Mouse (Mus musculus): ENCODE results near the gene Lad1. TPM values are rescaled to one million over a fixed set of nuclear protein-coding genes. Genes with fewer than 3 reads are reported as not detected.

Gene Lad1
- polyA plus RNA-seq, 1 experiment = not detected

- no peaks in the 10 kb centered on the region for H3K4me1 ChIP-seq (ENCODE audit: control insufficient read depth, insufficient read depth, insufficient read length, low read length)
- no peak overlapping the region for H3K27ac ChIP-seq (replicated peaks; ENCODE audit: low read depth, low read length)
- no peak overlapping the region for H3K4me3 ChIP-seq (ENCODE audit: insufficient read depth, low read depth, low read length)
Measured at GRCm38 (mm10) chr1:135820071-135820470, 1.7 kb downstream of the Lad1 start.

GRCm38 (mm10) chr1:135820736-135821364, 2.5 kb downstream of the Lad1 start:
- H3K4me3 ChIP-seq (ENCODE audit: insufficient read depth, low read depth, low read length) = no peak overlapping the region
- no peak overlapping the region for H3K27ac ChIP-seq (replicated peaks; ENCODE audit: low read depth, low read length)
- H3K4me1 ChIP-seq (ENCODE audit: control insufficient read depth, insufficient read depth, insufficient read length, low read length) = no peaks in the 10 kb centered on the region

- Histone ChIP-seq H3K27ac (replicated peaks; ENCODE audit: low read depth, low read length) (no peak overlapping the region), H3K4me3 (ENCODE audit: insufficient read depth, low read depth, low read length) (no peak overlapping the region), H3K4me1 (ENCODE audit: control insufficient read depth, insufficient read depth, insufficient read length, low read length) (no peaks in the 10 kb centered on the region)
Measured at GRCm38 (mm10) chr1:135821780-135822179, 3.4 kb downstream of the Lad1 start.

GRCm38 (mm10) chr1:135828918-135829317, 10.5 kb downstream of the Lad1 start:
- H3K4me1 ChIP-seq (ENCODE audit: control insufficient read depth, insufficient read depth, insufficient read length, low read length) = no peaks in the 10 kb centered on the region
- H3K4me3 ChIP-seq (ENCODE audit: insufficient read depth, low read depth, low read length) = no peak overlapping the region
- H3K27ac ChIP-seq (replicated peaks; ENCODE audit: low read depth, low read length) = no peak overlapping the region

- Histone ChIP-seq H3K4me1 (ENCODE audit: control insufficient read depth, insufficient read depth, insufficient read length, low read length) (no peaks in the 10 kb centered on the region), H3K27ac (replicated peaks; ENCODE audit: low read depth, low read length) (no peak overlapping the region)
Measured at GRCm38 (mm10) chr1:135834206-135834859, 15.9 kb downstream of the Lad1 start.

GRCm38 (mm10) chr1:135834983-135835382, 16.6 kb downstream of the Lad1 start:
- Histone ChIP-seq H3K4me3 (ENCODE audit: insufficient read depth, low read depth, low read length) (no peak overlapping the region), H3K4me1 (ENCODE audit: control insufficient read depth, insufficient read depth, insufficient read length, low read length) (no peaks in the 10 kb centered on the region), H3K27ac (replicated peaks; ENCODE audit: low read depth, low read length) (no peak overlapping the region)

More at GRCm38 (mm10) chr1:135834206-135834859, 15.9 kb downstream of the Lad1 start:
- H3K4me3 ChIP-seq (ENCODE audit: insufficient read depth, low read depth, low read length) = no peak overlapping the region

GRCm38 (mm10) chr1:135835716-135836483, 17.5 kb downstream of the Lad1 start, which contains the start of gene Tnnt2:
TSS of gene Tnnt2 (plus strand) at chr1:135836354.
- H3K4me3 ChIP-seq (ENCODE audit: insufficient read depth, low read depth, low read length) = no peak within 1 kb of the TSS
- H3K27ac ChIP-seq (replicated peaks; ENCODE audit: low read depth, low read length) = no peak within 1 kb of the TSS
- H3K4me1 ChIP-seq (ENCODE audit: control insufficient read depth, insufficient read depth, insufficient read length, low read length) = no peaks in the 10 kb centered on the region

GRCm38 (mm10) chr1:135838626-135839025, 20.2 kb downstream of the Lad1 start:
- Histone ChIP-seq H3K27ac (replicated peaks; ENCODE audit: low read depth, low read length) (no peak overlapping the region), H3K4me3 (ENCODE audit: insufficient read depth, low read depth, low read length) (no peak overlapping the region), H3K4me1 (ENCODE audit: control insufficient read depth, insufficient read depth, insufficient read length, low read length) (no peaks in the 10 kb centered on the region)

- Histone ChIP-seq H3K4me3 (ENCODE audit: insufficient read depth, low read depth, low read length) (no peak overlapping the region), H3K27ac (replicated peaks; ENCODE audit: low read depth, low read length) (no peak overlapping the region), H3K4me1 (ENCODE audit: control insufficient read depth, insufficient read depth, insufficient read length, low read length) (no peaks in the 10 kb centered on the region)
Measured at GRCm38 (mm10) chr1:135839065-135839464, 20.7 kb downstream of the Lad1 start.

GRCm38 (mm10) chr1:135840675-135841395, 22.4 kb downstream of the Lad1 start:
- Histone ChIP-seq H3K4me1 (ENCODE audit: control insufficient read depth, insufficient read depth, insufficient read length, low read length) (no peaks in the 10 kb centered on the region), H3K27ac (replicated peaks; ENCODE audit: low read depth, low read length) (no peak overlapping the region), H3K4me3 (ENCODE audit: insufficient read depth, low read depth, low read length) (no peak overlapping the region)

GRCm38 (mm10) chr1:135843519-135844262, 25.3 kb downstream of the Lad1 start:
- Histone ChIP-seq H3K4me3 (ENCODE audit: insufficient read depth, low read depth, low read length) (no peak overlapping the region), H3K27ac (replicated peaks; ENCODE audit: low read depth, low read length) (no peak overlapping the region), H3K4me1 (ENCODE audit: control insufficient read depth, insufficient read depth, insufficient read length, low read length) (no peaks in the 10 kb centered on the region)

GRCm38 (mm10) chr1:135844481-135844880, 26.1 kb downstream of the Lad1 start:
- H3K4me1 ChIP-seq (ENCODE audit: control insufficient read depth, insufficient read depth, insufficient read length, low read length) = no peaks in the 10 kb centered on the region
- H3K27ac ChIP-seq (replicated peaks; ENCODE audit: low read depth, low read length) = no peak overlapping the region

GRCm38 (mm10) chr1:135846632-135847031, 28.2 kb downstream of the Lad1 start:
- H3K4me3 ChIP-seq (ENCODE audit: insufficient read depth, low read depth, low read length) = no peak overlapping the region
- H3K4me1 ChIP-seq (ENCODE audit: control insufficient read depth, insufficient read depth, insufficient read length, low read length) = no peaks in the 10 kb centered on the region
- H3K27ac ChIP-seq (replicated peaks; ENCODE audit: low read depth, low read length) = no peak overlapping the region

More at GRCm38 (mm10) chr1:135844481-135844880, 26.1 kb downstream of the Lad1 start:
- H3K4me3 ChIP-seq (ENCODE audit: insufficient read depth, low read depth, low read length) = no peak overlapping the region

- Histone ChIP-seq H3K27ac (replicated peaks; ENCODE audit: low read depth, low read length) (no peak overlapping the region), H3K4me3 (ENCODE audit: insufficient read depth, low read depth, low read length) (no peak overlapping the region), H3K4me1 (ENCODE audit: control insufficient read depth, insufficient read depth, insufficient read length, low read length) (no peaks in the 10 kb centered on the region)
Measured at GRCm38 (mm10) chr1:135847139-135847562, 28.8 kb downstream of the Lad1 start.
